Mouse (Mus musculus) cerebellum, adult 11 months (tissue): Measurements from ENCODE around the gene Wwox.

Experiments
- DNase-seq: peaks from one replicate; pipeline ENCODE4 v3.0.0; 2022

The Wwox gene

GRCm38 (mm10) chr8:115390921-115391504 is 951.6 kb downstream of the Wwox start:
- DNase-seq: no peak

DNA sequence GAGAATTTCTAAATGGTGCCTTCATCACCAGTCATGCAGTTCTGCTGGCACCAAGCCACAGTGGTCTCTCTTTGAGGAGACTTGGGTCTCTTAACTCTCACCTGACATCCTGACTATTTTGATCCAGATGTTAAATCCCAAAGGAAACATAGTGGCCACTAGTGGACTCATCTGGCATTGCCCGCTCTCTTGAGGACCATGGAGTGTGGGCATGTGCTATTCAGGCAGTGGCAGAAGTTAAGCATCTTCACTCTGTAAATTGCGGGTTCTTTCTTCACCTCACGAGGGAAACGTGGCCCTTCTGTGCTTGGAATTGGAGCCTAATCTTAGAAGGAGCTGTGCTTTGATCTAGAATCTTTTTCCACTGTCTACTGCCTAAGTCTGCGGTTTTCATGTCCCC is 956.4 kb downstream of the Wwox start:
- no peak for DNase-seq

- DNase-seq: no peak
These were observed 958.5 kb downstream of the Wwox start for GRCm38 (mm10) chr8:115397981-115398380.

- DNase-seq: no peak
These were observed 960.7 kb downstream of the Wwox start for GRCm38 (mm10) chr8:115400013-115400720.
